Mouse (Mus musculus): ENCODE results near the gene Shc3. TPM values are rescaled to one million over a fixed set of nuclear protein-coding genes. Genes with fewer than 3 reads are reported as not detected.
A peak's percentile ranks its signal among the peaks of the same experiment; 100 is the strongest.

The Shc3 gene
- total and polyA plus RNA-seq, 3 experiments: 0.15 to 0.40 TPM; not detected in 1

GRCm38 (mm10) chr13:51399562-51399961 lies 169.7 kb downstream of the Shc3 start:
- in situ Hi-C loops (cut with MboI; ENCODE audit: low pct_ligation_motif_present, low pct_unique_long_range_greater_than_20kb, low sequenced_read_pairs): no loop called here
- Histone ChIP-seq H3K4me1 (ENCODE audit: control insufficient read depth in 1 of 2, insufficient read depth in 2 of 2) (peaks cover 28 to 71% of the 10 kb centered on the region in 2 experiments), H3K36me3 (replicated peaks in 1 of 2; ENCODE audit: control insufficient read depth in 1 of 2, insufficient read depth in 1 of 2, low read length in 1 of 2) (no peaks in the 10 kb centered on the region), H3K27me3 (replicated peaks) (no peaks in the 10 kb centered on the region), H3K4me3 (replicated peaks in 1 of 3; ENCODE audit: low read depth in 2 of 3, low read length in 2 of 3, poor library complexity in 1 of 3) (peak overlapping the region in 2 of 3 experiments; percentile 25 to 41), H3K9ac (ENCODE audit: insufficient read depth, low read depth) (peak overlapping the region; percentile 67), H3K27ac (ENCODE audit: insufficient read depth, low read depth) (peak overlapping the region; percentile 96), H3K9me3 (replicated peaks; ENCODE audit: low read length) (peaks cover 15% of the 10 kb centered on the region), H3K79me2 (replicated peaks; ENCODE audit: control insufficient read depth, extremely low read depth, insufficient read depth, poor library complexity, severe bottlenecking) (no peaks in the 10 kb centered on the region), H3K4me2 (ENCODE audit: insufficient read depth, low read depth, poor library complexity, severe bottlenecking) (peak overlapping the region; percentile 34)
- dilution Hi-C loops (cut with MboI; ENCODE audit: extremely low pct_ligation_motif_present, extremely low pct_unique_long_range_greater_than_20kb, low sequenced_read_pairs): no loop called here
- no peak; the same call in 1 of the 2 replicates for TF ChIP-seq SIN3A (IDR thresholded peaks at IDR 0.05; ENCODE audit: low read length)
- 0 out of 2 replicates have a peak, but pooled peaks have one; percentile 39 for TF ChIP-seq TCF12 (IDR thresholded peaks at IDR 0.05; ENCODE audit: low read depth, low read length)
- TF ChIP-seq IRF4 (IDR thresholded peaks at IDR 0.05; ENCODE audit: low read depth, low read length): peak; percentile 57
- peak; percentile 36 for TF ChIP-seq BHLHE40 (IDR thresholded peaks at IDR 0.05; ENCODE audit: low read depth, low read length)
- TF ChIP-seq TBP (conservative IDR thresholded peaks at IDR 0.05; ENCODE audit: low read depth, low read length): no peak
- TF ChIP-seq MEF2A (IDR thresholded peaks at IDR 0.05; ENCODE audit: borderline replicate concordance, low read depth, low read length): 0 out of 2 replicates have a peak, but pooled peaks have one; percentile 24
- peak; percentile 10; the same call in 1 of the 2 replicates for TF ChIP-seq EP300 (IDR thresholded peaks at IDR 0.05; ENCODE audit: low read length)
- 0 out of 2 replicates have a peak, but pooled peaks have one; percentile 11 for TF ChIP-seq MAX (IDR thresholded peaks at IDR 0.05; ENCODE audit: low read length)
- TF ChIP-seq MAZ (IDR thresholded peaks at IDR 0.05; ENCODE audit: low read depth, low read length): no peak
- peak; percentile 83 for TF ChIP-seq ELF1 (IDR thresholded peaks at IDR 0.05; ENCODE audit: low read depth, low read length)
- TF ChIP-seq CHD2 (IDR thresholded peaks at IDR 0.05; ENCODE audit: low read length): no peak
- no peak for DNase-seq (ENCODE audit: extremely low read depth)

- H3K4me2 ChIP-seq (ENCODE audit: insufficient read depth, low read depth, poor library complexity, severe bottlenecking): peak overlapping the region; percentile 7
- DNase-seq (ENCODE audit: extremely low read depth): peak; percentile 88
- in situ Hi-C loops (cut with MboI; ENCODE audit: low pct_ligation_motif_present, low pct_unique_long_range_greater_than_20kb, low sequenced_read_pairs) (no loop called here), dilution Hi-C loops (cut with MboI; ENCODE audit: extremely low pct_ligation_motif_present, extremely low pct_unique_long_range_greater_than_20kb, low sequenced_read_pairs) (no loop called here)
- H3K4me1 ChIP-seq (ENCODE audit: control insufficient read depth in 1 of 2, insufficient read depth in 2 of 2): peaks cover 28 to 67% of the 10 kb centered on the region in 2 experiments
- peaks cover 20% of the 10 kb centered on the region for H3K9me3 ChIP-seq (replicated peaks; ENCODE audit: low read length)
- H3K27me3 ChIP-seq (replicated peaks): no peaks in the 10 kb centered on the region
- H3K4me3 ChIP-seq (replicated peaks in 1 of 3; ENCODE audit: low read depth in 2 of 3, low read length in 2 of 3, poor library complexity in 1 of 3): no peak overlapping the region
- H3K27ac ChIP-seq (ENCODE audit: insufficient read depth, low read depth): peak overlapping the region; percentile 94
- H3K79me2 ChIP-seq (replicated peaks; ENCODE audit: control insufficient read depth, extremely low read depth, insufficient read depth, poor library complexity, severe bottlenecking): no peaks in the 10 kb centered on the region
- H3K36me3 ChIP-seq (replicated peaks in 1 of 2; ENCODE audit: control insufficient read depth in 1 of 2, insufficient read depth in 1 of 2, low read length in 1 of 2): no peaks in the 10 kb centered on the region
- no peak overlapping the region for H3K9ac ChIP-seq (ENCODE audit: insufficient read depth, low read depth)
- no peak for TF ChIP-seq RCOR1 (conservative IDR thresholded peaks at IDR 0.05; ENCODE audit: low read depth, low read length)
- TF ChIP-seq E2F4 (IDR thresholded peaks at IDR 0.05; ENCODE audit: insufficient replicate concordance, low read depth, low read length): no peak
- peak; percentile 80 for TF ChIP-seq BHLHE40 (IDR thresholded peaks at IDR 0.05; ENCODE audit: low read depth, low read length)
- TF ChIP-seq SIN3A (IDR thresholded peaks at IDR 0.05; ENCODE audit: low read length): no peak
- peak; percentile 54 for TF ChIP-seq MYC (IDR thresholded peaks at IDR 0.05; ENCODE audit: low read depth, low read length)
- no peak for TF ChIP-seq ZC3H11A (IDR thresholded peaks at IDR 0.05; ENCODE audit: low read depth, low read length)
- TF ChIP-seq CHD2 (IDR thresholded peaks at IDR 0.05; ENCODE audit: low read length): no peak
- peak; percentile 62 for TF ChIP-seq USF2 (conservative IDR thresholded peaks at IDR 0.05; ENCODE audit: low read depth, low read length)
- no peak for TF ChIP-seq ZKSCAN1 (IDR thresholded peaks at IDR 0.05; ENCODE audit: borderline replicate concordance, low read depth, low read length)
- TF ChIP-seq IRF4 (IDR thresholded peaks at IDR 0.05; ENCODE audit: low read depth, low read length): no peak
- peak; percentile 31; the same call in 1 of the 2 replicates for TF ChIP-seq MEF2A (IDR thresholded peaks at IDR 0.05; ENCODE audit: borderline replicate concordance, low read depth, low read length)
- no peak for TF ChIP-seq CTCF (conservative IDR thresholded peaks at IDR 0.05 in 1 of 2, IDR thresholded peaks at IDR 0.05 in 1 of 2; ENCODE audit: low read depth in 2 of 2, low read length in 2 of 2)
- TF ChIP-seq POLR2AphosphoS2 (IDR thresholded peaks at IDR 0.05; ENCODE audit: low read depth, low read length): no peak
- no peak for TF ChIP-seq ZMIZ1 (IDR thresholded peaks at IDR 0.05; ENCODE audit: low read depth, low read length)
- TF ChIP-seq MAFK (IDR thresholded peaks at IDR 0.05; ENCODE audit: insufficient replicate concordance, low read length): peak; percentile 97
- no peak for TF ChIP-seq MAZ (IDR thresholded peaks at IDR 0.05; ENCODE audit: low read depth, low read length)
- TF ChIP-seq ZNF384 (IDR thresholded peaks at IDR 0.05; ENCODE audit: low read depth, low read length): peak; percentile 69
- TF ChIP-seq USF1 (IDR thresholded peaks at IDR 0.05; ENCODE audit: low read depth, low read length): peak; percentile 37; the same call in 1 of the 2 replicates
- TF ChIP-seq SMC3 (IDR thresholded peaks at IDR 0.05; ENCODE audit: low read depth, low read length): no peak
- TF ChIP-seq POLR2A (IDR thresholded peaks at IDR 0.05; ENCODE audit: low read depth, low read length): no peak
- peak; percentile 45; the same call in 1 of the 2 replicates for TF ChIP-seq EP300 (IDR thresholded peaks at IDR 0.05; ENCODE audit: low read length)
- TF ChIP-seq GABPA (IDR thresholded peaks at IDR 0.05; ENCODE audit: insufficient replicate concordance, low read depth, low read length): no peak
- 0 out of 2 replicates have a peak, but pooled peaks have one; percentile 57 for TF ChIP-seq TCF12 (IDR thresholded peaks at IDR 0.05; ENCODE audit: low read depth, low read length)
- no peak; the same call in 1 of the 2 replicates for TF ChIP-seq RAD21 (IDR thresholded peaks at IDR 0.05; ENCODE audit: low read depth, low read length)
- no peak for TF ChIP-seq HCFC1 (IDR thresholded peaks at IDR 0.05; ENCODE audit: low read depth, low read length)
- peak; percentile 93 for TF ChIP-seq ETS1 (conservative IDR thresholded peaks at IDR 0.05; ENCODE audit: low read depth, low read length)
- TF ChIP-seq JUND (conservative IDR thresholded peaks at IDR 0.05; ENCODE audit: low read depth, low read length): no peak
- TF ChIP-seq MAX (IDR thresholded peaks at IDR 0.05; ENCODE audit: low read length): no peak
- TF ChIP-seq NELFE (IDR thresholded peaks at IDR 0.05; ENCODE audit: low read depth, low read length): no peak
Measured at GRCm38 (mm10) chr13:51397861-51398260, 171.4 kb downstream of the Shc3 start.

Data from CH12.LX (cell line).